Mouse (Mus musculus): ENCODE measurements around the gene Gm42906.

DNA sequence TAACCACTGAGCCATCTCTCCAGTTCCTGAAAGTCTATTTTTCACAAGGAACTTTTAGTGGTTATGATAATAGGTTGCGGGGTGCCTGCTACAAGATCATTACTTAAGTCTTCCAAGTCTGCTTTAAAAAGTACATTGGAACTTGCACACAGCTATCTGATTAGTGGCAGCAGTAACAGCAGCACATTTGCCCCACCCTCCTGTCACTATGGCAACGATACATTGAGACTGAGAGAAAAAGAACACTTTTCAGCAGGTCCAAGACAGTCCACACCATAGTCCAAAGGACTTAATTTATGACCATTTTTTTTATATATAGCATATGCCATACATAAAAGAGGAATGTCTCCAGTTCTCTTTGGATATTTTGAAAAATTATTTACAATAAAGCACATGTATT is 181.7 kb downstream of the Gm42906 start:
- TF ChIP-seq CTCF (conservative IDR thresholded peaks at IDR 0.05; ENCODE audit: low read length) (no peak), NANOG (IDR thresholded peaks at IDR 0.05; ENCODE audit: borderline replicate concordance, low read length) (no peak), POU5F1 (IDR thresholded peaks at IDR 0.05; ENCODE audit: borderline replicate concordance, low read length) (no peak)
